Mouse (Mus musculus): ENCODE data around the gene Gm20683. TPM values are rescaled to one million over a fixed set of nuclear protein-coding genes. Genes with fewer than 3 reads are reported as not detected.

Gene Gm20683
- polyA plus RNA-seq, 3 experiments from 2014 or later: 0.26 to 1.1 (median 0.67) TPM

DNA sequence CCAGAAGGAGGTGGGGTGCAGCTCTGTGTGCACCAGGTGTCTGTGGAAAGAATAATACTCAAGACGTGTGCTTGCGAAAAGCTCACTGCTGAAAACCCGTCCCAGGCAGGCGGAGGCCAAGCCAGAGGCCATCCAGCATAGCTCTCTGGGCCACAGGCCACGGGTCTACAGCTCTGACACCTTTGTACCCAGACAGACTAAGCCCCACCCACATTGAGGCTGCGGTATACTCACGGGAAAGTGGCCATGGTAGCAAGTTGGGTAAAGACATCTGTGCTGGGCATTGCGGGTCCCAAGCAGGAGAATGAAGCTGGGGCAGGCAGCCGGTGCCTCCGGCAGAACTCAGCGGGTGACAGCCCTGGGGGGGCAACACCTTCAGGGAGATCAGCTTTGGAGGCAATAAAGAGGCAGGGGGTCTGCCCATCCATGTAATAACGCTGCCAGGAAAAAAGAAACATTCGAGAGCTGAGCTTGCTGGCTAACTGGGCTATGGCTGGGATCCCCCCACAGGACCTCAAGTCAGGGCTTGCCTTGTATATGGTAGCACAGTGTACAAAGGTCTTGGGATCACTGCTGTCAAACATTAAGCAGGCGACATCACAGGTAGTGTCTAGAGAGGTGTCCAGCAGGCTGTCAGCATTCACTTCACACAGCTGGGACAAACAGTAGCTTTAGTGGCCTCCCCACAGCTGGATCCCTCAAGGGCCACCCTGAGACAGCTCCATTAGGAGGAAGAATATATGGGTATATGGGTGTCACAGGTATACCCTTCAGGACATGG lies 1.9 kb downstream of the Gm20683 start:
- no peak for ATAC-seq

DNA sequence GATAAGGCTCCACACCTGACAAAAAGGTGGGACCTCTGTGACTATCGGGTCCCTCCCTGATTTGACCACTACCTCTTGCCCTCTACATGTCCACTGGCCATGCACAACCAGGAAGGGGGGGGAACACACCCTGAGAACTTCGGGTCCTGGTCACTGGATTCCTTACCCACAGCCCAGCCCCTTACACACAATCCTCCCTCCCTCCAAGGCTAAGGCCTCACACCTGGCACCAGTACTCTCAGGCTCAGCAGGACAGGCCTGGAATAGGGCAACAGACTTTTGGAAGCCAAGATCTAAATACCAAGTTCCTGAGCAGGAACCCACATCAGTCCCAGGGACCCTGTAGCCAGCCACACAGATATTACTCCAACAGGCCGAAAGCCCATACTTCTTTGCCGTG lies 2.7 kb downstream of the Gm20683 start:
- no peak for ATAC-seq

DNA sequence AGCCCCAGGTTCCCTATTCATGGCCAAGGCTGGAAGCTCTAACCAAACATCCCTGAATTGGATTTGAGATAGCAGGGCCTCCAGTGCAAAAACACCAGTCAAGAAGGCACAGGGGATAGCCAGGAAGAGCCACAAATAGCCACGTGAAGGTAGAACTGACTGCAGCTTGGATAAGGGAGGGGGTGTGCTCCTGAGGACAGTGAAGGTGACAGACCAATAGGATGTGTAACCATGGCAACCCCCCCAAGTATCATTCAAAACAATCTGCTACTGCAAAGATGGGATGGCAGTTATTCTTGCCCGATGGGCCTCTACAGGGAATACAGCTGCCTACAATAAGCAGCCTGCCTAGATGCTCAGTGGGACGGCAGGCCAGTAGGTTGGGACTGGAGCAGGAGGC lies 4.0 kb downstream of the Gm20683 start:
- ATAC-seq: no peak

DNA sequence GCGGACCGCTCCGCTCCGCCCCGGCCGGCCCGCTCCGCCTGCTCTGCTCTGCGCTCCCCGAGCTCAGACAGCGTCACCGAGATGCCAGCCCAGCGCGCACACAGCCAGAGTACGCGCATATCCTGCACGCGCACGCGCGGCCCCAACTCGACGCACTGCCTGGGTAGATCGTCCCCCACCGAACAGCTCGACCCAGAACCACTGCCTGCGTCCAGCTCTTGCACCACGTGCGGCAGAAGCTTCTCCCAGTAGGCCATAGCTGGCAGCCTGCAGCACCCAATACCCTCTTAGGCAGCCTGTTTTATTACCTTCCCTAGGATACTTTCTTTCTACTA lies 4.5 kb downstream of the Gm20683 start, which contains the start of gene Rhbdl1:
Gene Rhbdl1 (minus strand): TSS at position 220 of the 335 bp plus-strand sequence.
- no peak for ATAC-seq

DNA sequence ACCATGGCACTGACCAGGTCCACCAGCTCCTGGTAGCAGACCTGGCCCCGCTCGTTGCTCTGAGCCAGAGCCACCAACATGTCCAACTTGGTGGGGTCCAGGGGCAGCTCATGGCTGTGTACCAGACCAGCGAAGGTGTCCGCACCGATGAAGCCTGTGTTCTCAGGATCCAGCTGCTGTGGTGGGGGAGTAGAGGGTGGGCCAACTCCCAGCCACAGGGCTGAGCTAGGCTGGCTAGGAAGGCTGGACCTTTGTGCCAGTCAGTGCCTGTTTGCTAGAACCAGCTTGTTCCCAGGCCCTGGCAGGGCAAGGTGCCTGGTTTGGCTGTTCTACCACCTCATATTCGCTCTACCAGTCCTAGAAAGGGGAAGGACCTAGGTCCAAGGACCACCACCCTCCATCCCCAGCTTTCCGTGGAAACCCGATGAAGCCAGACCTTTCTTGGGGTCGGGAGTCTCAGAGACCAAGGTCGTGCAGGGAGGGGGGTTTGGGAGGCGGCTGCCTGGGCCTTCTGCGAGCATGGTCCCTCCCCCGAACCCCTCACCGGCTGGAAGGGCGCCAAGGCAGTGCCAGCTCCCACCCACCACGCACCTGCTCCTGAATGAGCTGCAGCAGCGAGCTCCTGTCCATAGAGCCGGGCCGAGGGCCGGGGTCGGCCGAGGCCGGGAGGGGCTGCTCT lies 5.0 kb downstream of the Gm20683 start:
- no peak for ATAC-seq

DNA sequence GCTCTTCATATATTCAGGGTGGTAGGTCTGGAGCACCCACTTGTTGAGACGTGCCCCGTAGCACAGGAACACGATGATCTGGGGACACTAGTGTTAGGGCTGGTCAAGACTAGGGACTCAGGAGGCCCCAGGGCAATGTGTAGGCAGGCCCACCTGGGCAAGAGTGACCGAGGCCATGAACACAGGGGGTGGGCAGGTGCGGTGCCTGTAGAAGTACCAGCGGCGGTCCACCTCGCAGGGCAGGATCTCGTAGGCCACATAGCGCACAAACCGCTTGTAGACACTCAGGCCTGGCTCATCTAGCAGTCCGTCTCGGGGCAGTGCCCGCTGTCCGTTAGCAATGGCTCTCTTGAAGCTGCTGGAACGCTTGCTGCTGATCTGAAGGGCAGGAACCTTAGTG lies 5.7 kb downstream of the Gm20683 start:
- ATAC-seq: no peak

DNA sequence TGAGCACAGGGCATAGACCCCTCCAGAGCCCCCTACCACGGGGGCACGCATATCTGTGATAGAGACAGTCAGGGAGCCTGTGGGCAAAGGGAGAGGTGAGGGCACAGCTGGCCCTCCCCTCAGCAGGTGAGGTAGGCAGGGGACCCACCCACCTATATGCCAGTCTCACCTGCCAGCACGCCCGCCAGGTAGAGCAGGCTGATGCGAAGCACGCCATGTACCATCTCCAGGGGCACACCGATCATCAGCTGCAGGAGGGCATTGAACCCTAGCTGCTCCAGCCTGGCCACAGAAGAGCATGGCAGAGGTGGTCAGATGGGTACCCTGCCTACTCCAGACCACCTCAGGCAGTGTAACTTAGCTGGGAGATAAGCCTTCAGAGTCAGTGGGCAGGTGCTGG lies 6.3 kb downstream of the Gm20683 start:
- no peak for ATAC-seq

DNA sequence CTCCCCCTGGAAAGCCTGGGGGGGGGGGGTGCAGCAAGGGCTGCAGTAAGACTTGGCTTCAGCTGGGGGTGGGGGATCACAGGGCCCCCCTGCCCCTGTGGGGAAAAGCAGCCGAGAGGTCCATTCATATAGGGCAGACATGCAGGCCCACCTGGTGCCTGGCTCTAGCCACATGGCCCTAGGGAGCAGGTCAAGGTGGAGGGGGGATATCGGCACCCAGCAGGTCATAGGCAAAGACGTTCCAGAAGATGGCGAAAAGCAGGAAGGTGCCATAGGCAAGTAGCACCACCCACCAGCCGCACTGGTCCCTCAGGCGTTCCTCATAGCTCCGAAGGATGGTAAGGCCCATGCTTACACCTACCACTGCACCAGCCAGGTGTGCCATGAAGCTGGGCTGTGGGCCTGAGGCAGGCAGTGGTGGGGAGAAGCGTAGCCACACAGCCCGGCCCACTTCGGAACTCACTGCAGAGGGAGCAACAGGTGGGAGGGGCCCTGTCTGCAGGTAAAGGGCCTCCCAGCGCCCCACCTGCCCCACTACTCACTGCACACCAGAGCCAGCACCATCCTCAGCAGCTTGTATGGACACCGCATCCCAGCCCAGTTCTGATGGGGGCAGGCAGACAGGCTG lies 6.9 kb downstream of the Gm20683 start:
- no peak for ATAC-seq

DNA sequence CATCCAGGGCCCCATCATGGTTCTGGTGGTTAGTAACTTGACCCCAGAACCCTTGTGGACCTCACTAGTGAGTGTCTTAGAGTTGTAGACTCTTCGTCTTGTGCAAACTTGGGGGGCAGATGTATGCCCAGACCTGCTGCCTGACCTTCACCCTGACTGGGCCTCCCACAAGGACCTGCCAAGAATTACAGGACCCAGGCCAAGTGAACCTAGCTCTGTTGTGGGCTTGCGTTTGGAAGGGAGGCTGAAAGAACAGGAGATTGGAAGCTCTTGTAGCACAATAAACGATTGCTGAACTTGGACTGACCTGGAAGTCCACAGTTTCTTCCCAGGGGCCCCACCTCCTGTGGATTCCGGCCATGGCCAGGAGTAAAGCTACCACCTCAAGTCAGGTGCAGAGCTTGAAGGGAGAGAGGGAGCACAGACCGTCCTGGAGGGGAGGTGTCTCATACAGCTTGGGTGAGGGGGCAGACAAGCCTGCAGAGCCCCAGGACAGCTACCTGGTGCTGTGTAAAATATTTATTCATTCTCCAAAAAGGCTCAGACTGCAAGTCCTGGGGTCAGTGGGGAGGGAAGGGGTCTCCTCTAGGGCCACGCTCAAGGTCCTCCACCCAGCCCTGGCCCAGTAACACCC lies 7.5 kb downstream of the Gm20683 start:
- no peak for ATAC-seq

DNA sequence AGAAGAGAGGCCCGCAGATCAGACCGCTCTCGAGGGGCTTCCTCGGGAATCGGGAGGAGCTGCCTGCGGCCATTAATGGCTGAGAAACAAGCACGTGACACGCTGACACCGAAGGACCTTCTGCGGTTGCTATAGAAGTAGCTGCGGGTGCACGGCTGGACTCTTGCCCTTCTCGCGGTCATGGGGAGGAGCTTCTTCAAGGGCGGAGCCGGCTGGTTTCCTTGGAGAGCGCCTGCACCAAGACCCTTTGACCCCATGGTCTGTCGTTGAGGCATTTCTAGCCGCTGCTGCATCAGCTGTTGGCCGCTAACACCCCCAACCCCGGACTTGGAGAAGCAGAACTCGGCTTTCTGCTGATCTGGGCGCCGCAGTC lies 8.3 kb downstream of the Gm20683 start, which contains the start of gene Stub1:
Gene Stub1 (minus strand): TSS at position 114 of the 373 bp plus-strand sequence.
- no peak for ATAC-seq

DNA sequence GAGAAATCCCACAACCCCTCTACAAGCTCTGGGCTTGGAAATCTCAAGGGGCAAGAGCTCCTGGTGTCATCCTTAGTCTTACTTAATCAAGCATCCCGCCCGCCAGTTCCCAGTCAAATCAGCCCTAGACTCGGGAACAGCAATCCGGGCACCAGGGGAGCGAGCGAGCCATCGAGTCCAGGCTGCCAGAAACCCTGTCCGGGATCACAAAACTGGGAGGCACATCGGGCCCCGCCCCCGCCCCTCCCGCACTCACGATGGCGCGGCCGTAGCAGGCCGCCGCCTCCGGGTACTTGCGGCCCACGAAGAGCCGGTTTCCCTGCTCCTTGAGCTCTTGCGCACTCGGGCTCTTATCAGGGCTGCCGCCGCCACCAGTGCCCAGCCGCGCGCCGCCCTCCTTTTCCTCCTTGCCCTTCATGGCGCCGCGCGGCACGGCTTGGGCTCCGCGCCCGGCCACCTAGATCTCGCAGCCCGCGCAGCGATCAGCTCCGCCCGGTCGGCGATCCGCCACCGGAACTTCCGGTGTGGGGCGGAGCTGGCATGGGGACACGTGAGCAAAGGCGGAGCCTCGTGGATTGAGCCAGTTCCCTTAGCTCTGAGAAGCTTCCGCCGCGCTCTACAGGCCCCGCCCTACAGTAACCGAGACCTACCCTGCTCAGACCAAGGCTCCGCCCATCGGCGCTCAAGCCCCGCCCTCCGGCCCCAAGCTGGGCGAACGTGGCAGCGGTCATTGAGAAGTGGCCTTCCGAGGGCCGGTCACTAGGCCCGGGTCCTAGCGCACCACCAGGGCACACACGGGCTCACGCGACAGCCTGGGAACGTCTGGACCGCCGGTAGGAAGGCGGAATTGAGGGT lies 8.9 kb downstream of the Gm20683 start:
- peak; percentile 95 for ATAC-seq

DNA sequence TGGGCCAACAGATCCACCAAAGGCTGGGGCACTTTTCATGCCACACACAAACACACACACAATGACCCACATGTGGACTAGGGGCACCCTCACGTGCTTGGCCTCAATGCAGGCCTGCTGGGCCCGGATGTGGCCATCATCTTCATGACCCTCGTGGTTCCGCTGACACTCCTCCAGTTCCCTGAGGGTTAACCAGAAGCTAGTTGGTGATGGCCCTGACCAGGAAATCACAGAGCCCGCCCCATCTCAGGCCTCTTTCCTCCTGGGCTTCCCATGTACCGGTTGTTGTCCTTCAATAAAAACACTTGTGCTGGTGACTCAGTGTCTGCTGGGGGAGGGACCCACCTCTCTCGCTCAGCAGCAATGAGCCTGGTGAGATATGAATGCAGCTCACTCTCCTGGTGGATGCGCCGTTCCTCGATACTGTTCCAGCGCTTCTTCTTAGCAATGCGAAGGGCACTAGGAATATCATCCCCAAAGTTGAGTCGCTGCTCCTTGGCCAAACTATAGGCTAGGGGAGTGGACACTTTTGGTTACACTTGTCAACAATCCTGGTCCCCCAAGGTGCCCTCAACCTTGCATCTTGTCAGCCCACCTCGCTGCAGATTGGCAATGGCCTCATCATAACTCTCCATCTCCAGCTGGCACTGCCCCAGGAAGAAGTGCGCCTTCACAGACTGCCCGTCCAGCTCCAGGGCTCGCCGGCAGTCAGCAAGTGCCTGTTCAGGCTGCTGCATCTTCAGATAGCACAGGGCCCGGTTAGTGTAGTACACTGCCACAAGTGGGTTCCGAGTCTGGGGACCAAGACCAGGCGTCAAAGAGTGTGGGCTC lies 9.9 kb downstream of the Gm20683 start:
- ATAC-seq: no peak

DNA sequence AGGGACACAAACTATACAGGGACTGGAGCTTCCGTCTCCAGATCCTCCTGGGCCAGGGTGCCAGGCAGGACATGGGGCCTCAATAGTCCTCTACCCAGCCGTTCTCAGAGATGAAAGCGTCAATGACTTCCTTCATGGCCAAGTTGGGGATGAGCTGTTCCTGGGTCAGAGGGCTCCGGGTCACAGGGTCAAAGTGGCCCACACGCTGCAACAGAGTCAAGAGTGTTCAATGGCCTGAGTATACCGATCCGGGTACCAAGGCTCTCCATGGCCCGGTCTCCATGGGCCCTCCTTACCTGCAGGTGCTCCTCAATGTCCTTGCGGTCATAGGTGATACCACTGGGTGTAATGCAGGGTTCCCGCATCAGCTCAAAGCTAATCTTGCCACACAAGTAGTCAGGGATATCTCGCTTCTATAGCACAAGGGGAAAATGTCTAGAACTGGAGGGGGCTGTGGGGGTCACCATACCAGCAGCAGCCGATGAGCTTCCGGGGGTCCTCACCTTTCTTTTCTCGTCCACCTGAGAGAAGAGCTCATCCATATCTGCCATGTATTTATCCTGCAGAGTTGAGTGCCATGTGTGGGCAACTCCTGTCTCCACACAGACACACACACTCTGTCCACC lies 10.6 kb downstream of the Gm20683 start:
- no peak for ATAC-seq

DNA sequence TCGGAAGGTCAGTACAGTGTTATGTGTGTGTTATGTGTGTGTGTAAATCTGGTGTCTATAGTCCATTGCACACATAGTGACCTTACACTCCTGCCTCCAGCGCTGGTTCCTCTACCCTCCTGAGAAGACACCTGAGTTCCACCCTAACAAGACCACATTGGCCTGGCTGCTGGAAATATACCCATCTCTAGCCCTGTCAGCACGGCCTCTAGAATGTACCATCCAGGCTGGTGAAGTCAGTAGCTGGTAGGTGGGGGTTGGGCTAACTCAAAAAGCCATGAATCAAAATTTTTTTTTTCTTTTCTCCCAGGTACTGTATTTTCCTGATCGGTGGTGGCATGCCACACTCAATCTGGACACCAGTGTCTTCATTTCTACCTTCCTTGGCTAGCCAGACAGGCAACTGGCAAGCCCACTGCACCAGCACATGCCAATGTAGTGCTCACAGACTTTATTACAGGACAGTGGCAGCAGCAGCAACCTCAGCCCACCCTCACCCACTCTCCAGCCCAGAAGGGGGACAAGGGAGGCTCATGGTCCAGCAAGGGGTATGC lies 11.3 kb downstream of the Gm20683 start:
- no peak for ATAC-seq

DNA sequence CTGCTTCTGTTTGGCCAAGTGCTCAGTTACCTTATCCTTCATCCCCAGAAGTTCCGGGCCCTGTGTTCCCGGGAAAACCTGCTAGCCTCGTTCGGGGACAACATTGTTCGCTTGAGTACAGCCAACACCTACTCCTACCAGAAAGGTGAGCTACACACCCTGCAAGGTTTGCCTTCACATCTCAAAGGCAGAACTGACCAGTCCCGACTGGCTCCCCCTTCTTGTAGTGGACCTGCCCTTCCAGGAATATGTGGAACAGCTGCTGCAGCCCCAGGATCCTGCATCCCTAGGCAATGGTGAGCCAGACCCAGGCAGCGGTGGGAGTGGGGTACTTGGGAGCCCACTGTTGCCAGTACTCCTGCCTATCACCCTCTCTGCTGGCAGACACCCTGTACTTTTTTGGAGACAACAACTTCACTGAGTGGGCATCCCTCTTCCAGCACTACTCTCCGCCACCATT lies 12.0 kb downstream of the Gm20683 start:
- ATAC-seq: no peak

DNA sequence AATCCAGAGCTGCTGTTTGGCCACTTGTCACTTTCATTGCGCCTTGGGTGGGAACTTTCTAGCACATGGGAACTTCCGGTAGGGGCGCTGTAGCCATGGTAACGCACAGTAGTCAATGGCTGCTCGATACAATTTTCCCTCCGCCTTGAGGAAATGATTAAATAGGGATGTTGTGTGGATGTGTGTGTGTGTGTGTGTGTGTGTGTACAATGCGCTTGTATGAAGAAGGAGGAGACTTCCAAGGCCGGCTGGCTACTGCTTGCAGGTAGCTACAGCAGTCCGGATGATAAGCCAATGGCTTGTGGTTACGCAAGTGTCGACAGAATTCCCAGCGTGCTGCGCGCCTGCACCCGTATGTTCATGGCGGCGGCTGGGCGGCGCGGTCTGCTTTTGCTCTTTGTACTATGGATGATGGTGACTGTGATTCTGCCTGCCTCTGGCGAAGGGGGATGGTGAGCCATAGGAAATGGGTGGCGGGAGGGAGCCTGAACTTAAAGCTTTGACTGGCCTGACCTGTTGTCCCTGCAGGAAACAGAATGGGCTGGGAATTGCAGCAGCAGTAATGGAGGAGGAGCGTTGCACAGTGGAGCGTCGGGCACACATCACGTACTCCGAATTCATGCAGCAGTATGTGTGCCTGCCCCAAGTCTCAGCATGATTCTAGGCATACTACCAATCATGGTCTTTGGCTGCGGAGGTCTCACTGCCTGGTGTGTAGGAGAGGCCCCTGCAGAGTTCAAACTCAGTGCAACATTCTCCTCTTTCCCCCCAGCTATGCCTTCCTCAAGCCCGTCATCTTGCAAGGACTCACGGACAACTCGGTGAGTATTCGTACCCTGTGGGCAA lies 12.6 kb downstream of the Gm20683 start, which contains the start of gene Jmjd8:
Gene Jmjd8 (plus strand): TSS at position 156 of the 846 bp plus-strand sequence.
- peak; percentile 56 for ATAC-seq

DNA sequence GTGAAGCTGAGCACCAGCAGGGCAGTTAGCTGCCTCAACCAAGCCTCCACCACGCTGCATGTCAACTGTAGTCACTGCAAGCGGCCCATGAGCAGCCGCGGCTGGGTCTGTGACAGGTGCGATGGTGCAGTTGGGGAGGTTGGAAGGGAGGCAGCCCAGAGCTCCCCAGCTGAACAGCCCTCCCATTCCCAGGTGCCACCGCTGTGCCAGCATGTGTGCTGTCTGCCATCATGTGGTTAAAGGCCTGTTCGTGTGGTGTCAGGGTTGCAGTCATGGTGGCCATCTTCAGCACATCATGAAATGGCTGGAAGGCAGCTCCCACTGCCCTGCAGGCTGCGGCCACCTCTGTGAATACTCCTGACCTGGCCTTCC lies 13.4 kb downstream of the Gm20683 start:
- ATAC-seq: no peak

DNA sequence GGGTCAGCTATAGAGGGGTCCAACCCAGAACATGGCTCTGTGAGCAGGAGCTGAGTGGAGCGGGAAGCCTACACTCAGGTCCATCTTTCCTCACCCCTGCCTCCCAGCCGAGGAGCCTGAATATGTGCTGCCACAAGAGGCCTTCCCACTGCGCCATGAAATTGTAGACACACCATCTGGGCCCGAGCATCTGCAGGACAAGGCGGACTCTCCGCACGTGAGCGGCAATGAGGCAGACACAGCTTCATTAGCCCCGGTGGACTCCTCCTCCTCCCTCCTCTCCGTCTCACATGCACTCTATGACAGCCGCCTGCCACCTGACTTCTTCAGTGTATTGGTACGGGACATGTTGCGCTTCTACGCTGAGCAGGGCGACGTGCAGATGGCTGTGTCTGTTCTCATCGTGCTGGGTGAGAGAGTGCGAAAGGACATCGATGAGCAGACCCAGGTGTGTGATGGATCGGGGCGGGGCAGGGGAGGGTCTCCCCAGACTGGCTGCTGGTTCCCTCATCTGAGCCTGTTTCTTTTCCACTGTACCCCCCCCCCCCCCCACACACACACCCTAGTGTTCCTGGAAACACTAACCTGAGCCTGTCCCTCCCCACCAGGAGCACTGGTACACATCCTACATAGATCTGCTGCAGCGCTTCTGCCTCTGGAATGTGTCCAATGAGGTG lies 13.9 kb downstream of the Gm20683 start:
- no peak for ATAC-seq

DNA sequence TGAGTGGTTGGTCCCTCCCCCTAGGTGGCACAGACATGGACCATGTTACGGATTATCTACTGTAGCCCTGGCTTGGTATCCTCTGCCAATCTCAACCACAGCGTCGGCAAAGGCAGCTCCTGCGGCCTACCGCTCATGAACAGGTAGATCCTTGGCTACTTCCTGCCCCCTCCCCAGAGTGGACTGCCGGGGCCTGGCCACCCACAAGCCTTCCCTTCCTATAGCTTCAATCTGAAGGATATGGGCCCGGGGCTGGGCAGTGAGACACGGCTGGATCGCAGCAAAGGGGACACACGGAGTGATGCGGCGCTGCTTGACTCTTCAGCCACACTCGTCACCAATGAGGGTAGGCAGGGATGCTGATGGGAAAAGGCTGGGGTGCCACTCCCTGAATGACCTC lies 14.6 kb downstream of the Gm20683 start:
- ATAC-seq: no peak

Data from inflammation-experienced regulatory T-cells, adult 6 months (primary cell).